Mouse (Mus musculus) ES-Bruce4 (cell line): ENCODE measurements at regions not wholly inside any gene's neighbourhood (a gene's known extent, or its start where the extent isn't known, plus 50 kb on each side); places are given as distances from the start of the nearest gene placed in this dataset.

Experiments used
- CTCF ChIP-seq: IDR thresholded peaks from one replicate; pipeline ENCODE4 v1.8.1; 2011; ENCODE audit warnings: low read depth, low read length
- POLR2A ChIP-seq: IDR thresholded peaks from one replicate; pipeline ENCODE4 v1.8.1; 2011; ENCODE audit warnings: low read length; ENCODE audit not compliant: insufficient read depth

- TF ChIP-seq CTCF (no peak), POLR2A (no peak)
These were observed 101.7 kb downstream of the Kcnk1 start for GRCm38 (mm10) chr8:126096636-126097170.
